Mouse (Mus musculus) adrenal gland, postnatal 25 days (tissue): ENCODE measurements around the gene Wdr83os. TPM values are rescaled to one million over a fixed set of nuclear protein-coding genes. Genes with fewer than 3 reads are reported as not detected.

Experiments used
- DNase-seq: peaks from one replicate; pipeline ENCODE4 v3.0.0; 2021; ENCODE audit warnings: mixed read lengths
- long read RNA-seq: library from polyadenylated mRNA; stranded (forward); transcript quantifications from one replicate; pipeline ENCODE4 v2.0.0, GENCODE M21; 2021
- total RNA-seq: library from RNA; stranded (reverse); gene quantifications from 2 replicates; pipeline ENCODE4 v1.2.3, GENCODE M21; 2021

The Wdr83os gene
- 86.5 and 108 TPM in 2 replicates for total RNA-seq
- long read RNA-seq, transcript Wdr83os-201 (4 exons, 922 nt) = major isoform, 38 of 42 reads
- long read RNA-seq, partial matches to known transcripts = 2 of 42 reads
- long read RNA-seq, other reads (novel, unspliced or antisense) = 0 of 42 reads

DNA sequence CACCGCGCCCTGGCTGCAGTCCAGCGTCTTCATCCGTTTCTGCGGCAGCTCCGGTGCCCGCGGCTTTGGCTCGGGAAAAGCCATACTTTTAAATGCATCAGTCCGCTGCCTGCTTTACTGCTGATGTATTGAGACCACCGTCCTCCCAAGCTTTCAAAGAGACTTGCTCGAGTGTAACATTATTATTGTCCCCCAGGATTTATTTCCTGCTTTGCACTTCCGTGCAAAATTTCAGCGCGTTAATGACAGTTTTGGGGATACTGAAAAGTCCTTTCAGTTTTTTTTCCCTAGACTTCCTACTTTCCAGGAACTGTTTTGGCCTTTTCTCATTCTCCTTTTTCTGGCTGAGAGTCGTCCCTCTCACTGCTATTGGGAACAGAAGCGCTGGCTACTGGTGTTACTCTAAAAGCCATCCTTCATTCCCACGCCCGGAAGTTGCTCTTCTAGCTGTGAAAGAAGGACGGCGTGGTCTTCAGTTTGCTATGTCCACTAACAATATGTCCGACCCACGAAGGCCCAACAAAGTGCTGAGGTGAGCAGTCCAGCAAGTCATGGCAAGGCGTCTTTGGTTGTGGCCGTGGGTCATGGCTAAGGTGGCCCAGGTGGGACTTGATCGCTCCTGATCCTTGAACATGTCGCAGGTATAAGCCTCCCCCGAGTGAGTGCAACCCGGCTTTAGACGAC lies at the start of gene Wdr83os:
Gene Wdr83os, plus strand, starts transcription at position 209 of the 684 bp plus-strand sequence.
- DNase-seq = peak; percentile 41

DNA sequence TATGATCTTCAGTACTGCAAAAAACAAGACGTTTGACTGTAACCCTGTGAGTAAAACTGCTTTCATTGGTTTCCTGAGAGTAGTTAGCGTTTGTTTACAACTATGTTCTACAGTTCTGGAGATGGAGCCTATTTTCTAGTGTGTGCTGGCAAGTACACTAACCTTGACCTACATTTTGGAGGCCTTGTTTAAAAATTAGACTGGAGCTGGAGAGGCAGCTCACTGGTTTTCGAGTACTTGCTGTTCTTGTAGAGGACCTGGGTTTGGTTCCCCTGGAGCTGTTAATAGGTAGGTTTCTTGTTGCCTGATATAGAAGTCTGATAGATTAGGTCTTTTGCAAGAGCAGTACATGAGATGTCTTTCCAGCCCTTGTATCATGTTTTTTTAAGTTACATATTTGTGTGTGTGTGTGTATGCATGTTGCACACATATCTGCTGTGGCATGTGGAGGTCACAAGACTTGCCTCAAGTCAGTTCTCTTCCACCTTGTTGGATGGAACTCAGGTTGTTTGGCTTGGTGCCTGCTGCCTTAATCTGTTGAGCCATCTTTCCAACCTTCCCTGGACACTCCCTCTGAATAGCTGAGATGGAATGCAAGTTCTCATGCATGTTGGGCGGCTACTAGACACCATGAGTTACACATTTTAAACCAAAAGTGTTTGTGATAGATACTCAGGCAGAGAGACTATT lies 47.8 kb upstream of the Wdr83os start:
- no peak for DNase-seq

DNA sequence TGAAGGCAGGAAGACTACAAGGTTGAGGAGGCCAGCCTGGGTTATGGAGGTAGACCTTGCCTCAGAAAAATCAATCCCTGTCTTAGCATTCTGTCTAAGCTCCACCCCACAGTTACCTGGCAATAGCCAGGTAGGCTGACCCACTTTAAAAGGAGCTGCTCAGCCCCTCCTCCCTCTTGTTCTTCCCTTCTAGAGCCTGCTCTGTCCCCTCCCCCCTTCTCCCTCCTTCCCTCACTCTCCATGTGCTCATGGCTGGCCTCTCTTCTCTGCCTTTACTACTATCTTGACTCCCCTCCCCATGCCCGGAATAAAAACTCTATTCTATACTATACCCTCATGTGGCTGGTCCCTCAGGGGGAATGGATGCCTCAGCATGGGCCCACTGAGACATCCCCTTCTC lies 46.7 kb upstream of the Wdr83os start:
- no peak for DNase-seq

DNA sequence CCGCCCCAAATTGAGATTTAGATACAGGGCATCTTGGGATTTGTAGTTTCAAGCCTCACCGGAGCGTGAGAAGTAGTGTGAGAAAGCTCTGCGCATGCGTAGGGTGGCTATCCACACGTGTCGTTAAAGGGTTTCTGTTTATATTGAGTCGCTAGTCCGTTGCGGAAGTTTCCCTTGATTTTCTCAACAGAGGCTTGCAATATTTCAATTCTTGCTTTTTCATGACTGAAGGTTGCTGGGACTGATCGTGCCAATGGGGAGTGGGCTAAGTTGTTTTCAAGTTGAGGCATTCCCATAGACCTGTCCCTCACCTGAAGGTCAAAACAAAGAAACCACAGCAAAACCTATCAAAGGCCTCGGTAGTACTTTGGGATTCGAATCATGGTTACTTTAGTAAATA lies 45.8 kb upstream of the Wdr83os start:
- peak; percentile 75 for DNase-seq

DNA sequence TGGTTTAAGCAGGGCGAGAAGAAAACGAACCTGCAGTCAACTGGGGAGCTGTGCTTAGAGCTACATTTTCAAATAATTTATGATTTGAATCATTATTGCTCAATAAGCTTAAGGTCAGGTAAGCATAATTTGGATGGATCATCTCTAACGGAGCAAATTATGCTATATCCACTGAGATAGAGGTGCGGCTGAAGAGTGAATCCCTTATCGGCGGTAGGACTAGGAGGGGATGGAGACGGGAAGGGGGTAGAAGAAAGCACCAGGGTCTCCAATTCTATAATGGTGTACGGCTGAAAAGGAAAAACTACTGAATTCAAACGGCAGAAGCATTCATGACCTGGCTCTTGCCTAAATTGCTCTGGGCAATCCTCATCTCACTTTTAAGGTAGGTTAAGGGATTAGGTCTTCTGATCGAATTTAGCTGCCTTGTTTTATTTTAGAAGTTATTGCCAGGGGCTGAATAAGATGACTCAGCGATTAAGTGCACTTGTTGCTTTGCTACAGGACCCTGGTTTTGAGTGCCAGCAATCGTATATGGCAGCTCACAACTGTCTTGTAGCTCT lies 45.3 kb upstream of the Wdr83os start:
- DNase-seq = no peak

DNA sequence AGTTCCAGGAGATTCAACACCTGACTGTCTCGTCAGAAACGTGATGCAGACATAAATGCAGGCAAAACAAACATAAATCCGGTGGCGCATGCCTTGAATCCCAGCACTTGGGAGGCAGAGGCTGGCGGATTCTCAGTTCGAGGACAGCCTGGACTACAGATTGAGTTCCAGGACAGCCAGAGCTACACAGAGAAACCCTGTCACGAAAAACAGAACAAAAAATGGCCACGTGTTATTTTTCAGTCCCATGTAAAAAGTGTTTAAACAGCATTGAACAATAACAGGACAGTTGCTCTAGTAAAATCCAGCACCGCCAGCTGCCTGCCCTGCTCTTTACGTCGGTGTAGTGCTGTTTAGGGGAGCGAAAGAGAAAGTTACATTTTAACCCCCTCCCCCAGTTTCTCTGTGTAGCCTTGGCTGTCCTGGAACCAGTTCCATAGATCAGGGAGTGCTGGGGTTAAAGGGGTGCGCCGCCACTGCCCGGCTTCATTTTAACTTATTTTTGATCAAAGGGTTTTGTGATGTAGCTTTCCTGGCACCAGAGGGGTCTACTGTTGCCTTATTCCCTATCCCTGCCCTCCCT lies 44.7 kb upstream of the Wdr83os start:
- no peak for DNase-seq

DNA sequence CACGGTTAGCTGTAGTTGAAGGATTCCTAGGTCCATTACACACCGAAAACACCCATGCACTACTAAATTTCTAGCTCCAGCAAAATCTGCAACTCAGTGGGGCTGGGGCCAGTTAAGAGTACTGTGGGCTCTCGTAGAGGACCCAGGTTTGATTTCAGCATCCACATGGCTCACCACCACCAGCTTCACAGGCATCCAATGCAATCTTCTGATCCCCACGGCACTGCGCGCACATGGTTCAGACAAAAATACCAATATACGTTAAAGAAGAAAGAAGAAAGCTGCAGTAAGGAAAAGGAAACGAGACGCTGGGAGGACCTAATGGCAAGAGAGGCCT lies 44.2 kb upstream of the Wdr83os start:
- DNase-seq = no peak

DNA sequence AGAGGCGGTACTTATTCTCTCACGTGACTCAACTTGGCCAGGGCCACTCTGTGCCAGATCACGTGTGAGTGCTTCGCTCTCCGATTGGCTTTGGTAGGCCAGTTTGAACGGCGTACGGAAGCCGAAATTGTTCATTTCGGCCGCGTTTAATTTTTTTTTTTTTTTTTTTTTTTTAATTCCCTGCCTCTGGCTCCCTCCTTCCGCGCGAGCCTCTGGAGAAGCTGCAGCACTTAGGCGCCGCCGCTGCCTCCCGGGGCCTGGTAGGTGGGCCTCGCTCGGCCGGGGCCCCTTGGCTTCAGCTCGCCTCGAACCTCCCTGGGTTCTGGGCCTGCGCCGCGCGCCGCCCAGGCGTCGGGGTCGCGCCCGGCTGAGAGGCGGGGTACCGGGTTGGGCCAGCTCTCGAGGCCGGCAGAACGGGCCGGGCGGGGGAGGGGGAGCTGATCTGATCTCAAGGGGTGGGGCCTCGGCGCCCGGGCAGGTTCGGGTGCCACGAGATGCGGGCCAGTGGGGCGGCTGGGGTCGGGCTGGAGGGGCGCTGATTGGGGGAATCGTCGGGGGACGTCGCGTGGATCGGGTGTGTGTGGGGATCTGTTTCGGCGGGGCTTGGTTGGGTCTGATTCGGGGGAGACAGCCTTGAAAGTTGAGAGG lies 43.7 kb upstream of the Wdr83os start, which contains the start of gene Tnpo2:
Gene Tnpo2, plus strand, starts transcription at position 198 of the 648 bp plus-strand sequence.
- peak; percentile 91 for DNase-seq

DNA sequence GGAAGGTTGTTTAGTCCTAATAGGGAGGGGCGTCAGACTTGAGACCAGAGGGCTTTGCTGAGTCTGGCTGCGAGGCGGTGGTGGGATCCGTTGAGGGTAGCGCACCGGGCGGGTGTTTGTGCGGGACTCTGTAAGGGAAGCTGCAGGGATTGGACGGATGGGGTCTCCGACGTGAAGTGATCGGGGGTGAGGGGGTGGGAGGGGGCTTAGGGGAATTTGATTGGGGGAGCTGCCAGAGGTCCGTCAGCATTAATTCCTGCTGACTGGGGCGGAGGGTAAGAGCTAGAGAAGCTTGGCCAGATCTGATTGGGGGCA lies 43.2 kb upstream of the Wdr83os start:
- no peak for DNase-seq

DNA sequence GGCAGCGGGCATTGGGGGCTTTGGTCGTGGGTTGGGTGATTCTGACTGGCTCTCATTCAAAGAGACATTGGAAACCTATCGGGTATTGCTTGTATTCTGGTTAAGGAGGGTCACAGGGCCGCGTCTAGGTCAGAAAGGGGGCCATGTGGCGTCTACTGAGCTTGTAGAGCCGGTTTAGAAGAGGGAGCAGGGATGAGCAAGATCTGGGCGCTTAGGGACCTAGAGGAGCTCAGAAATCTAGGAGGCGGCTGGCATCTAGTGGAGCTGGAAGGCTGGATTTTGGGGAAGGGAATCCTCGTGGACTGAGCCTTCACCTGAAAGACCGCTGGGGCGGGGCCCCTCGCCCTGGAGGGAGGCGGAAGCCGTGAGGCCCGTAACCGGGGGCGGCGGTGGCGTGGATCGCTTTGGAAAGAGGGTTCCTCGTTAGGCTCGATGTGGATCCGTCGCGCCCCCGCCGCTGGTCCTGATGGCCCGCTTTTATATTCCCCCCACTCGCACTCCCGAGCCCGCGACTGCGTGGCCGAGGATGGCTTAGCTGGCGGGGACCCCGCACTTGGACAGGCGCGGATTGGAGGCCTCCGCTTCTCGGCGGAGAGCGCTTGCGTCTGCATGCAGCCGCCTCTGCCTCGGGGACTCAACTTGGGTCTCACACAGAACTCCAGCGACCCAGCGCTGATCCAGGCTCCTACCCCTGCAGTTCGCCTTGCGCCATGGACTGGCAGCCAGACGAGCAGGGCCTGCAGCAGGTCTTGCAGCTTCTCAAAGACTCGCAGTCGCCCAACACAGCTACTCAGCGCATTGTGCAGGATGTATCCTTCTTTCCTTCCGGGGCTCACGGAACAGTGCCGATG lies 42.6 kb upstream of the Wdr83os start:
- DNase-seq = peak; percentile 60

DNA sequence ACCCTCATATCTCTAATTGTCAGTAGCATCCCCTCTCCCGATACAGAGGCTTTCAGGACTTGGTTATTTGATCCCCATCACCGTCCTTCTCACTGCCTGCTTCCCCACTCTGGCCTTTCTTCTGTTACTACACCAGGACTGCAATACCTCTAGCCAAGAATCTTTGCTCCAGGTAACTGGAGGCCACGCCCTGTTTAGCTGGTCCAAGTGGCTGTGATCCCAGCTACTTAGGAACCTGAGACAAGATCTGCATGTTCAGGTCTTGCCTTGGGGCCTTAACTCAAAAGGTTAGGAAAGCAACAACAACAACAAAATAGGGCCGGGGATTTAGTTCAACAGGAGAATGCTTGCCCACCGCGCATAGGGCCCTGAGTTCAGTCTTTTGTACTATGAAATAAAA lies 36.9 kb upstream of the Wdr83os start:
- no peak for DNase-seq

DNA sequence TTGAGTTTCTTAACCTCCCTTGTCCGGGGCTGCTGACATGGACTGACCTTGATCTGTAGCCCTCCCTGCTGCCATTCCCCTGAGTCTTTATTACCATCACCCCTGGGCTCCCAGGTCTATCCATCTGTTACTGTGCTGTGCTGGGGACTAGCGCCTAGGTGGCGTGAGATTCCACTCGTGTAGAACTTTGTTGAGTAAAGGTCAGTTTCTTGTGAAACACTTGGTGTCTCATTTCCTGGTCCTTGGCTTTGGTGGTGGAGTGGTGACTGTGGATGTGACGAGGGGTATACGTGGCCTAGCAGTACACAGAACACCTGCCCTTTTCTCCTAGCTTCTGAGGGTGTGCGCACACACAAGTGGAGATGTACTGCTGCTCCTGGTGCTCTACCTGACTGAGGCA lies 23.2 kb upstream of the Wdr83os start:
- no peak for DNase-seq

DNA sequence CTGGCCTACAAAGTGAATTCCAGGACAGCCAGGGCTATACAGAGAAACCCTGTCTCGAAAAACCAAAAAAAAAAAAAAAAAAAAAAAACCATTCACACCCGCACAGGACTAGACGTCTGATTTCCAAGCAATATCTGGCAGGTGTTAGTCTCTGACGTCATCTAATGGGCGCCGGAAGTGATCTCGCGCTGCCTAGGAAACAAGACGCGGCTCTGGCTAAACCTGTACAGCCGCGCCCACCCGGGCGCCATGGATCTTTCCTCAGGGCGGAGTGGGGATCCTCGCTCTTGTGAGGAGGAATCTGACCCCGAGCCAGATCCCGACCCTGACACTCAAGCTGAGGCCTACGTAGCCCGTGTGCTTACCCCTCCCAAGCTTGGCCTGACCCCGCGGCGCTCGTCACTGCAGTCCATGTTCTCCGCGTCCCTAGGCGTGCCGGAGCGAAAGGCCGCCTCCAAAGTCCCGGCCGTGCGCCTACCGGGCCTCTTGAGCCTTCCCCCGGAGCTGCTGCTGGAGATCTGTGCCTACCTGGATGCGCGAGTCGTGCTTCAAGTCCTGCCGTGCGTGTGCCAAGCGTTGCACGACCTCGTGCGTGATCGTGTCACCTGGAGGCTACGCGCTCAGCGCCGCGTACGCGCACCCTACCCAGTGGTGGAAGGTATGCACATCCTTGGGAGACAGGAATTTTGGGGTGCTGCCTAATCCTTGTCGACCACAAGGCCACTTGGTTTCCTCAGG lies 20.5 kb upstream of the Wdr83os start, which contains the start of gene Fbxw9:
Gene Fbxw9, plus strand, starts transcription at position 177 of the 738 bp plus-strand sequence.
- DNase-seq = peak; percentile 84

DNA sequence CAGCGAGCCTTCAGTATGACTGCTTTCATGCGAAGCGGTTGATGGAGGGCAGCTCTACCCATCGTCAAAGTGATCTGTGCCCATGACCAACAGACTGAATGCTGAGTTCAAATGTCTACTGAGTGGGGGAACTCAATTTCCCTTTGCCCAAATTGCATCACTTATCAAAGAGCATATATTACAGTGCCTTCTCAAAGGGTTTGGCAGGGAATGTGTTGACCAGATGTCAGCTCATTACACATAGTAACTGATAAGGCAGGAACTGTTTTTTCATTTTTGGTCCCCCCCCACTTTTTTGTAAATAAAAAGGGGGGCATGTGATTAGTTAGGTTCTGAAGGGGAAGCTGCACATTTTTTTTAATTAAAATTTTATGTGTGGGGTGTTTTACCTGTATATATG lies 17.9 kb upstream of the Wdr83os start:
- no peak for DNase-seq

DNA sequence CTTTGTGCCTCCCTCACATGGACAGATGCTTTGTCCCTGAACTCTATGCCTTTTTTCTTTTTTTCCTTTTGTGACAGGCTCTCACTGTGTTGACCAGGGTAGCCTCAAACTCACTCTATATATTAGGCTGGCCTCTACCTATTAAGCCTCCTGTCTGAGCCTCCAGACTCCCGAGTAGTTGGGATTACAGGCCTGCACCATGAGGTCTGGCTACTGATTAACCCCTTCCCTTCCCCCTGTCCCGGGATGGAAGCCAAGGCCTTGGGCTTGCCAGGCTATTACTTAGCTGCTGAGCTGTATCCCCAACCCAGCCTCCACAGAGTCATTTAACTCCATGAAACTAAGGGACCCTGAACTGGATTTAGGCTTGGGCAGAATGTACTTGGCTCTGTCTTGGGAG lies 15.3 kb upstream of the Wdr83os start:
- no peak for DNase-seq

DNA sequence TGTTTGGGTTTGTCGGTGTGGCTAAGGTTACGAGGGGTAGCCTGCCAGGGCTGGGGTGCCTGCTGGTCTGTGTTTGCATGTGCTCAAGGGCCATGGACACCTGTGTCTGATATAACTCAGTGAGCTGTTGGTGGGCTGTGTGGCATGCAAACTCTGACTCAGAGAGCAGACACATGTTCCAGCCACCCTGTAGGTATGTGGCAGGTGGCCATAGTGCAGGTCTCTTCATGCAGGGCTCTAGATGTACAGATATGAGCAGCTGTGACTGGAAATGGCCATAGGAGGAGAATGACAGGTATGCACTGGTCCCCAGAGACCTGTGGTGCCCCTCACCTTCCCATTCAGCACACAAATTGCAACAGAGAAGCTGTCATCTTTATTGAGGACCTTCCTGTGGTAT lies 13.4 kb upstream of the Wdr83os start:
- DNase-seq = no peak

DNA sequence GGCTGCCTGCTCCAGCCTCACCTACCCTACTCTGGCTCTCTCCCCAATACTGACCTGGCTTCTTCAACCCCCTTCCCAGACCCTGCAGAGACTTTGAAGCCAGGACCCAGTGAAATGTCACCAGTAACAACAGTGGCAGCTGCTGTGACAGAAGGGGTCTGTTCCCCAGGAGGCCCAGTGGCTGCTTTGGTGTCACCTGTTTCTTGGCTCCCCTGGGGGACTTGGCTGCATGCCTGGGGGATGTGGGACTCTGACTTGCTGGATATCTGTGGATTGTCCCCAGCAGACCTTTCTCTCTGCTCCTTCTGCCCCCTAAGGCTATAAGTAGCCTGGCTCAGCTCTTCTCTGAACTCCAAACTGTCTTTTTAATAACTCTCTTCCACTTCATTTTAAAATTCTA lies 12.6 kb upstream of the Wdr83os start, which contains the start of gene Gm5741:
Gene Gm5741, minus strand, starts transcription at position 1 of the 400 bp plus-strand sequence.
- DNase-seq = no peak

DNA sequence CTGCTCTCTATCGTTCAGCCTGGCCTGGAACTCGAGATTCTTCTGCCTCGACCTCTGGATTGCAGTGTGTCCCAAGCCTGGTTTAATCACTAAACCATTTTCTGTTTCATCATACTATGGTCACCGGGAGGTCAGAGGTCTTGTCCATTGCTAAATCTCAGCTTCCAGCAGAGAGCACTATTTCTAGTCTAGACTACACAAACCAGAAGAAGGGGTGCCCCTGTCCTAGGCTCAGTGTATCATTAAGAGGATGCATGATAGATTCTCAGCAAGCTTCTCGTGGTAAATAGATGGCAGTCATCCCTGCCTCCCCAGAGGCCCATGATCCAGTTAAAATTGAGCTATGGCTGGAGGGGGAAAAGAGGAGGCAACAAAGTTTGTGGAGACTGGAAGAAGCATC lies 9.5 kb upstream of the Wdr83os start:
- DNase-seq = no peak

DNA sequence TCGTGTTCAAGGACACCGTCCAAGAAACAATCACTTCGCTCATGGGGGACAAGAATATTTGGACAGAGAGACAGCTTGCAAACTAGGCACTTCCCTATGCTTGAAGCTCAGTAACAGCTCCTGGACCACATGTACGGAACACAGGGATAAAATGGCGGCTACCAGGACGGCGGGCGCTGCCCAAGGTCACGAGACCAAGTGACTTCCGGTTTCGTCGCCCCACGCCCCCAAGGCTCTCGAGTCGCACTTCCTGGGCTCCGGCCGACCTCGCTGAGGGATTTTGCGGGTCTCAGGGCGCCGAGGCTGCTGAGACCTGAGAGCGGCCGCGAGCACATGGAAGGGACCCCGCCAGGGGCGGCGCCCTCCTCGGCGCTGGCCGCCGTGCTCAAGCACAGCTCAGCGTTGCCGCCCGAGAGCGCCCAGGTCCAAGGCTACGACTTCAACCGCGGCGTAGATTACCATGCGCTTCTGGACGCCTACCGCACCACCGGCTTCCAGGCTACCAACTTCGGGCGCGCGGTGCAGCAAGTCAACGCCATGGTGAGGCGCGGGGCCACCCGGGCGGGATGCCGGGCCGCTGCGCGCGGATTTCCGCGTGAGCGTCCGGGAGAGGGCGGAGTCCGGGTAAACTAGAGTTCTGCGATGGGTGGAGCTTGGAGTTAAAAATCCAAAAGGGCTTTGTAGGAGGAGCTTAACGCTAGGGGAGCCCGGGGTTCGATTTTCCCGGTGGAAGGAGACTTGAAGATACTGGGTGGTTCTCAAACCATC lies 8.8 kb upstream of the Wdr83os start, which contains the start of gene Dhps:
Gene Dhps, plus strand, starts transcription at position 244 of the 768 bp plus-strand sequence.
- DNase-seq = peak; percentile 90

DNA sequence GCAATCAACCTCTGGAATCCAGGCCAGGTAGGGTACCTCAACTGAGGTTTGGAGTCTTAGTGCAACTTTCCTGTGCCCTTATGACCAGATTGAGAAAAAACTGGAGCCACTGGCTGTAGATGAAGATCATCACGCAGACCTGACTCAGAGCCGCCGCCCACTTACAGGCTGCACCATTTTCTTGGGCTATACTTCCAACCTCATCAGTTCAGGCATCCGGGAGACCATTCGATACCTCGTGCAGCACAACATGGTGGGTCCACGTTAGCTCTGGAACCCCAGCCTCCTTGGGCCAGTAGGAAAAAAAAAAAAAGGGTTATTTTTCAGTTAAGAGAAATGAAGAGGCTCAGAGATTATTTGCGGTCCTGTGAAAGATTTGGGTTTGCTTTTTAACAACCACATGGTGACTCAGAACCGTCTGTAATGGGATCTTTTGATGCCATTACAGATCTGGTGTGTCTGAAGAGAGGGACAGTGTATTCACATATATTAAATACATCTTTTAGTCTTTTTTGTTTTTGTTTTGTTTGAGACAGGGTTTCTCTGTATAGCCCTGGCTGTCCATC lies 8.1 kb upstream of the Wdr83os start:
- no peak for DNase-seq
